Mouse (Mus musculus): ENCODE data around the gene Fzd5. TPM values are rescaled to one million over a fixed set of nuclear protein-coding genes. Genes with fewer than 3 reads are reported as not detected.

Gene Fzd5
- total and polyA plus RNA-seq, 3 experiments = 12.5 to 24.7 (median 21.3) TPM

DNA sequence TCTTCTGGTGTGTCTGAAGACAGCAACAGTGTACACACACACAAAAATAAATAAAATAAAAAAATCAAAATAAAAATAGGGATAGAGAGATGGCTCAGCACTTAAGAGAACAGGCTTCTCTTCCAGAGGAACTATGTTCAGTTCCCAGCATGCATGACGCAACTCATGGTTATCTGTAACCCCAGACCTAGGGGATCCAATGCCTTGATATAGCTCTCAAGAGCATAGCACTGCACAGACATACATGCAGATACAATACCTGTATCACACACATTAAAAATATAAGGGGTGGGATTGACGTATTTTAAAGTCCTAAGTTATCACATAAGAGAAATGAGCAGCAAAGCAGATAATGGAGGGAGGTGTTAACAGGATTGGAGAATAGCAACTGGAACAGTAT lies 53.1 kb downstream of the Fzd5 start:
- DNase-seq = no peak

DNA sequence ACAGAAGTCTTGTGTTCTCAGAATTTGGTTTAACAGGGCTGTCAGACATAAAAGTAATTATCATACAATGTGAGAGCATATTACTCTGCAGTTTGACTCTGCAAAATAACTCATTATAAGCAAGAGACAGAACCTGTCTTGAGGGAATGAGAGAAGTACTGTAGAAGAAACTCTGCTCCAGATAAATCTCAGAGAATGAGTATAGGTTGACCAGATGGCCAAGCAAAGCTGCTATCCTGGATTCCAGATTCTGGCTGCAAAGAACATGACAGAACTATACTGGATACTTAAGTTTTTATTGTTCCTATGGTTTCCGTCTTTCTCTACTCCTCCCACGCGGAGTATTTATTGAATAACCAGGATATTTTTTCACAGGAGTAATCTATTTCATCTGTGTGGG lies 54.5 kb downstream of the Fzd5 start:
- DNase-seq = no peak

DNA sequence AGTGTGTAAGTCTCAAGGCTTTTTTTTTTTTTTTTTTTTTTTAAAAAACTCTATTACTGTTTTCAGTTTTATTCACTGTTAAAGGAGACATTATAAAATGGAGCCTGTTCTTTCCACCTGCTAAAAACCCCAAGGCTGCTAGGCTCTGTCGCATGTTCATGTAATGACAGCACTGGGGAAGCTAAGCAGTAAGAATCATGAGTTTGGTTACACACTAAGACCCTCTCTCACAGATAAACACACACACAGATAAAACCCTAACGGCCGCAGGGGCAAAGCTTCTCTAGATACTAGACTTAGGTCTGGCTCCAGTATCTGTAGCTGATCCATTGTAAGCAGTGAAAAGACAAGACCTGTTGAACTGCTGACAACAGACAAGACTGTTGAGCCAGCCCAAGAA lies 56.1 kb downstream of the Fzd5 start:
- DNase-seq = no peak

Other genes starting within 250 kb of the Fzd5 start
- 10 to 100 TPM; 40.6 to 52.7 TPM for gene Creb1, start 205.1 kb downstream of the Fzd5 start, total RNA-seq (2021)
- 10.0 and 12.8 TPM in 2 replicates for gene Creb1, start 205.1 kb downstream of the Fzd5 start, polyA plus RNA-seq (2012; rRNA removed)
- 10 to 100 TPM in 1 of 2 experiments, 1 to 10 TPM in 1; 9.4 to 16.6 TPM for gene Mettl21a, start 120.5 kb downstream of the Fzd5 start, total RNA-seq (2021)
- 13.7 and 17.2 TPM in 2 replicates for gene Mettl21a, start 120.5 kb downstream of the Fzd5 start, polyA plus RNA-seq (2012; rRNA removed)
- 10 to 100 TPM; 16.9 to 17.2 TPM for gene Ccnyl1, start 47.3 kb downstream of the Fzd5 start, total RNA-seq (2021)
- gene Ccnyl1, start 47.3 kb downstream of the Fzd5 start, polyA plus RNA-seq (2012; rRNA removed) = 30.9 and 35.8 TPM in 2 replicates
- 10 to 100 TPM; 12.7 to 21.4 TPM for gene Plekhm3, start 219.1 kb upstream of the Fzd5 start, total RNA-seq (2021)
- 3.8 and 3.9 TPM in 2 replicates for gene Plekhm3, start 219.1 kb upstream of the Fzd5 start, polyA plus RNA-seq (2012; rRNA removed)

All from adrenal gland, adult 2 months (tissue).